Mouse (Mus musculus) left cerebral cortex, postnatal 4 days (tissue): ENCODE results near the gene Ly6g6e. TPM values are rescaled to one million over a fixed set of nuclear protein-coding genes. Genes with fewer than 3 reads are reported as not detected.
"Not testable (repeated sequence)": the region's sequence is repeated elsewhere in the genome, so short reads cannot be mapped to it uniquely, and the experiment has no call there.

Experiments used
- DNase-seq: peaks from one replicate; pipeline ENCODE4 v3.0.0-alpha.2; 2022
- intact Hi-C: fragments of 180-260 bp; cut with DNase I; formaldehyde crosslinking; loops from one replicate; pipeline ENCODE4 v1.15.1; 2025
- total RNA-seq, 2 experiments: library from RNA; stranded (reverse); gene quantifications; 2 replicates each; pipeline ENCODE4 v1.2.3; 2021

Ly6g6e gene
- total RNA-seq, 2 experiments from 2014 or later: 2.8 to 3.4 TPM

GRCm38 (mm10) chr17:35096597-35096996 lies 19.9 kb downstream of the Ly6g6e start:
- intact Hi-C loops: no loop called here
- DNase-seq: no peak

DNA sequence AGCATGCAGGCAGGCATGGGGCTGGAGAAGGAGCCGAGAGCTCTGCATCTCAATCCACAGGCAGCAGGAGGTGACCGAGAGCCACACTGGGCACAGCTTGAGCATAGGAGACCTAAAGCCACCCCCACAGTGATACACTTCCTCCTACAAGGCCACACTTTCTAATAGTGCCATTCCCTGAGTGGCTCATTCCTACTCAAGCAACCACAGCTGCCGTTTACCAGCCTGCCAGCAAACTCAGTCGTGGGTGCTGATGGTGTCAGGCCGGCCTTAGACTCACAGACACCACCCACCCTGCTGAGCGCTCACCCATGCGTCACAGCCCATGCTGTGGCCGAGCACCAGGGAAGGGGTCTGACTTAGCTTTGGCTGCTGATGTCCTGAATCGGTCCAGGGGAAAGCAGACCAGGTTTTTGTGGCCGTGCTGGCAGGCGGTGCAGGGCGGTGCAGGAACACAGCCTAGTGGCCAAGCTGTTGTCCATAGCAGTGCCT lies 20.5 kb downstream of the Ly6g6e start:
- intact Hi-C loops: no loop called here

DNA sequence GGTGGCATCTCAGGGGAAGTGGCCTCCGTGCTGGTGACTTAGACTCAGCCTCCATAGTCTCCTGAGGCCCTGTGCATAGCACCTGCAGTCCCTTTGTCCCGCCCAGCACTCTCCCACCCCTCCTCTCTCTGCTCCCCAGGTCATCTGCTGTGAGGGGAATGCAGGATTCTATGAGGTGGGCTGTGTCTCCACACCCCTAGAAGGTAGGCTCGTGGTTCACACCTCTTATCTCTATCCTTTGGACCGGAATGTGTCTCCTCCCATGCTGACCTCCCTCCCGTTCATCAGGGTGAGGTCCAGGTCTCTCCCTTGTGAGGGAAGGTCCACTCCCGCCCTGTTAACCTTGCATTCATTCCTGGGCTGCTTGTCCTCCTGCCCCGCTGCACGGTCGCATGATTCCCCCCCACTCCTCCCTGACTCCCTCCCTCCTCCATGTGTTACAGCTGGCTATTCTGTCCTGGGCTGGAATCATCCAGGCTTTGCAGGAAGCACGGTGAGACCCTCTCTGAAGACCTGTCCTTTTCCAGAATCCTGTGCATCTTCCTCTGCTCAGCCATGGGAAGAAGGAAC lies 23.6 kb downstream of the Ly6g6e start:
- DNase-seq: no peak
- intact Hi-C loops: no loop called here

More for the DNA sequence above, 20.5 kb downstream of the Ly6g6e start:
- DNase-seq: peak; percentile 61

DNA sequence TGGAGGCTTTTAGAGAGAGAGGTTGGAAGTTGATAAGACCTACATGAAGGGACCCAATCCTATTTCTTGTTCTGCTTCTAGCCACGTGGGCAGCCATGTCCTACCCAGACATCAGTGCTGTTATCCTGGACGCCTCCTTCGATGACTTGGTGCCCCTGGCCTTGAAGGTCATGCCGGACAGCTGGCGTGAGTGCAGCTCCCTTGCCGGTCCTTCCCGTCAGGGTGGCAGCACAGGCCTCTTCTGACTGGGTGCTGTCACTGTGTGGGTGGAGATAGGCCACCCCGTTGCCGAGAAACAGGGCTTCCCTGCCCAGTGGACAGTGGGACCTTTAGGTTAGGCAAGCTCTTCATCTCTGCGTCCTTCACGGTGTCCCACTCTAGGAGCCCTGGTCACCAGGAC lies 24.5 kb downstream of the Ly6g6e start:
- intact Hi-C loops: no loop called here
- no peak for DNase-seq

GRCm38 (mm10) chr17:35102299-35102698 lies 25.6 kb downstream of the Ly6g6e start:
- no peak for DNase-seq
- intact Hi-C loops: no loop called here

- intact Hi-C loops: no loop called here
Measured at GRCm38 (mm10) chr17:35103221-35103690, 26.6 kb downstream of the Ly6g6e start.

DNA sequence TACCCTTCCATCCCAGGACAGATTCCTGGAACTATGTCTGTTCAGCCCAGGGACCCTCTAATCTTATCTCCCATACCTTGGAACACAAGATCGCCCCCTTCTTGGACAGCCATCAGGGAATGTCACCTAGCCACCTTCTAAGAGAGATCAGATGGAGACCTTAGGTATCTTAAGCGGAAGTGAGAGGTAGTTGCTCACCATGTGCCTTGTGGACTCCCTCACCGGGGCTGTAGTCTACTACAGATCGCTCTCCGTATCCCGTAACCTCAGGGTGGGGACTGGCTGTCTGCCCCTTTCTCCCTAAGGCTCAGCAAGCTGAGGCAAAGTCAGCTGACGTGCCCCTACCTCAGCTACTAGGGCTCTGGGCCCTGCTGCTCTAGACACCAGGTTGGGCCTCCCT lies 27.4 kb downstream of the Ly6g6e start:
- no peak for DNase-seq
- intact Hi-C loops: no loop called here

More at GRCm38 (mm10) chr17:35103221-35103690, 26.6 kb downstream of the Ly6g6e start:
- DNase-seq: no peak

GRCm38 (mm10) chr17:35104754-35105153 lies 28.1 kb downstream of the Ly6g6e start:
- intact Hi-C loops: no loop called here
- DNase-seq: no peak

GRCm38 (mm10) chr17:35105740-35106389 lies 29.2 kb downstream of the Ly6g6e start:
- DNase-seq: peak; percentile 71
- intact Hi-C loops: no loop called here

- DNase-seq: no peak
- intact Hi-C loops: no loop called here
Measured at GRCm38 (mm10) chr17:35106522-35106921, 29.8 kb downstream of the Ly6g6e start.

GRCm38 (mm10) chr17:35108097-35108496 lies 31.4 kb downstream of the Ly6g6e start, which contains the start of gene Ly6g5c:
Ly6g5c (plus strand) TSS chr17:35108279.
- peak; percentile 70 for DNase-seq
- intact Hi-C loops: no loop called here

GRCm38 (mm10) chr17:35111774-35112173 lies 35.1 kb downstream of the Ly6g6e start:
- intact Hi-C loops: loop anchor here (5.0 kb wide), 1 partner anchor 99 kb away; no protein-coding TSS in a partner anchor
- no peak for DNase-seq

- no peak for DNase-seq
- intact Hi-C loops: no loop called here
Measured at GRCm38 (mm10) chr17:35115046-35116019, 38.6 kb downstream of the Ly6g6e start, which contains the start of gene Ly6g5b. Ly6g5b (minus strand) TSS chr17:35115428.

- DNase-seq: peak; percentile 47
- intact Hi-C loops: no loop called here
Measured at GRCm38 (mm10) chr17:35120745-35121142, 44.0 kb downstream of the Ly6g6e start.

GRCm38 (mm10) chr17:35121143-35121799 lies 44.6 kb downstream of the Ly6g6e start, which contains the start of gene Gpank1:
Gpank1 (plus strand) TSS chr17:35121455.
- intact Hi-C loops: no loop called here
- DNase-seq: peak; percentile 99

- peak; percentile 68 for DNase-seq
- intact Hi-C loops: no loop called here
Measured at GRCm38 (mm10) chr17:35121871-35122303, 45.2 kb downstream of the Ly6g6e start, which contains the start of gene Csnk2b. Csnk2b (minus strand) TSS chr17:35122053.

GRCm38 (mm10) chr17:35123287-35123686 lies 46.6 kb downstream of the Ly6g6e start:
- intact Hi-C loops, DNase-seq: not testable (repeated sequence)

DNA sequence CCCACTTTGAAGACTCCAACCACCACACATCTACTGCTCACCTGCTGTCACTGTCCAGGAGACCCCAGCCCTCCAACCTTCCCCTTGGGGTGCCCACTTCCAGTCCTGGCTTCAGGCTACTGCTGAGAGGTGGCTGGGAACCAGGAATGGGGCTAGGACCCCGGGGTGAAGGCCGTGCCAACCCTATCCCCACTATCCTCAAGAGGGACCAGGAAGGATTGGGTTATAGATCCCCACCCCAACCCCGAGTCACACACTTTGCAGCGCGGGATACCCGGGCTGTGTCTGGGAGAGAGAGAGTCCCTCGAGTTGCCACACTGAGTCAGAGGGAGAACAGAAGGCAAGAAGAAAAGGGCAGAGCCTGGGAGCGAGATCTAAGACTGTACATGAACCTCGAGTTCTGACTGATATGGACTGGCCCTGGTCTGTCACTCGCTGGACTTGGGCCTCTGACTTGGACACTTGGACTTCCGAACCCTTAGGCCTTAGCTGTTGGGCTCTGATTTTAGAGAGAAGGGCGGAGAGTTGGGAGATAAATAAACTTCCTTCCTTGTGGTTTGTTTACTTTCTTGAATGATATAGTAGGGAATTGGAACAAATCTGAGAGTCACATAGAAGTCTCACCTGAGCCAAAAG lies 47.7 kb downstream of the Ly6g6e start:
- DNase-seq, intact Hi-C loops: not testable (repeated sequence)

DNA sequence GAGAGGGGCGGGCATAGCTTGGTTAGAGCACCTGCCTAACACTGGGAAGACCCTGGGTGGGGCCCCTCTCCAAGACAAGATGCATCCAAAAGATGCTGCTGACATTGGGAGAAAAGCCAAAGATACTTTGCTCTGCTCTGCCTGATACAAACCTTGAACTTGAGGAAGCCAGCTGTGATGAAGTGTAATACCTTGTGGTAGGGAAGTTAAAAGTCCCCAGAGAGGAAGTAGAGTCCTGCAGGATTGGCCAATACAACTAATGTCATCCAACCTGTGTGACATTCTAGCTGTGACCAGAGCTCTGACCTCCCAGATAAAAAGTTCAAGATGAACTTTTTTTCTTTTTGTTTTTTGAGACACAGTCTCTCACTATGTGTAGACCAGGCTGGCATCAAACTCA lies 48.4 kb downstream of the Ly6g6e start:
- DNase-seq: no peak
- intact Hi-C loops: no loop called here

GRCm38 (mm10) chr17:35125578-35125977 lies 48.9 kb downstream of the Ly6g6e start:
- DNase-seq: no peak
- intact Hi-C loops: no loop called here
